Mouse (Mus musculus) MEL (cell line): ENCODE measurements around the gene Thada.

Experiments
- CTCF ChIP-seq, 3 experiments: IDR thresholded peaks in 2 of 3; conservative IDR thresholded peaks in 1 of 3; 2 replicates each; pipeline ENCODE4 v1.5.1; 2011 to 2012; ENCODE audit warnings: low read length in 3 of 3, low read depth in 2 of 3, mild to moderate bottlenecking in 2 of 3, improper control_type of control experiment in 1 of 3, inconsistent platforms in 1 of 3, mixed read lengths in 1 of 3, moderate library complexity in 1 of 3; ENCODE audit not compliant: control insufficient read depth in 1 of 3, insufficient read depth in 1 of 3, poor library complexity in 1 of 3, severe bottlenecking in 1 of 3
- GABPA ChIP-seq: IDR thresholded peaks from 2 replicates; pipeline ENCODE4 v1.6.1; 2012; ENCODE audit warnings: low read depth, mild to moderate bottlenecking, inconsistent platforms, low read length, improper control_type of control experiment, moderate library complexity
- MAFK ChIP-seq: IDR thresholded peaks from 2 replicates; pipeline ENCODE4 v1.6.1; 2011; ENCODE audit warnings: low read depth, mild to moderate bottlenecking, low read length, improper control_type of control experiment, borderline replicate concordance
- MAX ChIP-seq: IDR thresholded peaks from 2 replicates; pipeline ENCODE4 v1.6.1; 2011; ENCODE audit warnings: low read length, improper control_type of control experiment
- POLR2A ChIP-seq, 2 experiments: IDR thresholded peaks; 2 replicates each; pipeline ENCODE4 v1.6.1; 2011 to 2012; ENCODE audit warnings: low read length in 2 of 2, mild to moderate bottlenecking in 2 of 2, control low read depth in 1 of 2, improper control_type of control experiment in 1 of 2, low read depth in 1 of 2, moderate library complexity in 1 of 2; ENCODE audit not compliant: control insufficient read depth in 1 of 2, insufficient read depth in 1 of 2, poor library complexity in 1 of 2
- POLR2AphosphoS2 ChIP-seq: IDR thresholded peaks from 2 replicates; pipeline ENCODE4 v1.6.1; 2011; ENCODE audit warnings: low read length, improper control_type of control experiment
- TAL1 ChIP-seq: IDR thresholded peaks from 2 replicates; pipeline ENCODE4 v1.6.1; 2012; ENCODE audit warnings: mild to moderate bottlenecking, inconsistent platforms, low read length, moderate library complexity, mixed read lengths
- TBP ChIP-seq: IDR thresholded peaks from 2 replicates; pipeline ENCODE4 v1.8.0; 2011; ENCODE audit warnings: low read depth, low read length, improper control_type of control experiment
- TCF12 ChIP-seq: IDR thresholded peaks from 2 replicates; pipeline ENCODE4 v1.6.1; 2014; ENCODE audit warnings: low read depth, mild to moderate bottlenecking, inconsistent platforms, low read length, improper control_type of control experiment, moderate library complexity
- ZC3H11A ChIP-seq: IDR thresholded peaks from 2 replicates; pipeline ENCODE4 v1.6.1; 2012; ENCODE audit warnings: low read depth, mild to moderate bottlenecking, inconsistent platforms, low read length, improper control_type of control experiment
- ZKSCAN1 ChIP-seq: IDR thresholded peaks from 2 replicates; pipeline ENCODE4 v1.6.1; 2012; ENCODE audit warnings: low read depth, mild to moderate bottlenecking, inconsistent platforms, low read length, improper control_type of control experiment, moderate library complexity

- TF ChIP-seq POLR2A (IDR thresholded peaks at IDR 0.05; ENCODE audit: control insufficient read depth in 1 of 2, insufficient read depth in 1 of 2, low read depth in 1 of 2, low read length in 2 of 2, poor library complexity in 1 of 2) (no peak), POLR2AphosphoS2 (no peak), CTCF (IDR thresholded peaks at IDR 0.05 in 2 of 3, conservative IDR thresholded peaks at IDR 0.05 in 1 of 3; ENCODE audit: control insufficient read depth in 1 of 3, insufficient read depth in 1 of 3, low read depth in 2 of 3, low read length in 3 of 3, poor library complexity in 1 of 3, severe bottlenecking in 1 of 3) (no peak), TAL1 (no peak), MAFK (no peak), GABPA (no peak), TCF12 (no peak), MAX (no peak), TBP (no peak), ZKSCAN1 (no peak), ZC3H11A (no peak)
Measured at GRCm38 (mm10) chr17:84357776-84358175, 108.2 kb downstream of the Thada start.
